Mouse (Mus musculus) liver, embryonic 16.5 days (tissue): ENCODE measurements around the gene Krt42. TPM values are rescaled to one million over a fixed set of nuclear protein-coding genes. Genes with fewer than 3 reads are reported as not detected.

Experiments
- ATAC-seq: fragments of 200-750 bp; cut with Nextera tagmentation; 2 replicates; pipeline ENCODE4 v1.8.0; 2017; ENCODE audit warnings: low read depth, mild to moderate bottlenecking, moderate number of reproducible peaks, moderate library complexity
- H3K27ac ChIP-seq: fragments of 300-500 bp; sonication (generic); 2 replicates; pipeline ENCODE4 v1.5.1; 2014; ENCODE audit warnings: mild to moderate bottlenecking, low read length
- H3K27me3 ChIP-seq: fragments of 300-500 bp; sonication (generic); 2 replicates; pipeline ENCODE4 v1.6.1; 2014; ENCODE audit warnings: low read depth, low read length, mixed read lengths; ENCODE audit not compliant: control insufficient read depth, insufficient read depth
- H3K36me3 ChIP-seq: fragments of 300-500 bp; sonication (generic); 2 replicates; pipeline ENCODE4 v1.6.1; 2014; ENCODE audit warnings: mild to moderate bottlenecking; ENCODE audit not compliant: control insufficient read depth, insufficient read depth
- H3K4me1 ChIP-seq: fragments of 300-500 bp; sonication (generic); 2 replicates; pipeline ENCODE4 v1.6.1; 2014; ENCODE audit warnings: low read depth, low read length, mixed read lengths; ENCODE audit not compliant: control insufficient read depth
- H3K4me2 ChIP-seq: fragments of 300-500 bp; sonication (generic); 2 replicates; pipeline ENCODE4 v1.6.1; 2014; ENCODE audit warnings: low read depth, low read length, mixed read lengths
- H3K4me3 ChIP-seq: fragments of 300-500 bp; sonication (generic); 2 replicates; pipeline ENCODE4 v1.5.1; 2014; ENCODE audit warnings: low read depth, mild to moderate bottlenecking, low read length
- H3K9ac ChIP-seq: fragments of 300-500 bp; sonication (generic); 2 replicates; pipeline ENCODE4 v1.6.1; 2014; ENCODE audit warnings: low read depth, low read length
- H3K9me3 ChIP-seq: fragments of 300-500 bp; sonication (generic); replicated peaks from 2 replicates; pipeline ENCODE4 v1.6.1; 2016; ENCODE audit warnings: low read length; ENCODE audit not compliant: control insufficient read depth
- WGBS: fragments of 180-500 bp; shearing (Covaris S2); extraction: QIAGEN DNeasy Blood & Tissue Kit; methylation state at CpG from one replicate; pipeline ENCODE4 v1.1.7; 2014; ENCODE audit not compliant: insufficient replicate concordance; 5-methylcytosine and 5-hydroxymethylcytosine counted together
- polyA plus RNA-seq: library from polyadenylated mRNA; unstranded; fragments of >200 nt; fragmentation: Nextera tagmentation; extraction: Ambion mirVana; gene quantifications from 2 replicates; pipeline ENCODE4 v1.2.1, GENCODE M21; 2015

The Krt42 gene
- polyA plus RNA-seq, 1 experiment from 2014 or later, result not detected

DNA sequence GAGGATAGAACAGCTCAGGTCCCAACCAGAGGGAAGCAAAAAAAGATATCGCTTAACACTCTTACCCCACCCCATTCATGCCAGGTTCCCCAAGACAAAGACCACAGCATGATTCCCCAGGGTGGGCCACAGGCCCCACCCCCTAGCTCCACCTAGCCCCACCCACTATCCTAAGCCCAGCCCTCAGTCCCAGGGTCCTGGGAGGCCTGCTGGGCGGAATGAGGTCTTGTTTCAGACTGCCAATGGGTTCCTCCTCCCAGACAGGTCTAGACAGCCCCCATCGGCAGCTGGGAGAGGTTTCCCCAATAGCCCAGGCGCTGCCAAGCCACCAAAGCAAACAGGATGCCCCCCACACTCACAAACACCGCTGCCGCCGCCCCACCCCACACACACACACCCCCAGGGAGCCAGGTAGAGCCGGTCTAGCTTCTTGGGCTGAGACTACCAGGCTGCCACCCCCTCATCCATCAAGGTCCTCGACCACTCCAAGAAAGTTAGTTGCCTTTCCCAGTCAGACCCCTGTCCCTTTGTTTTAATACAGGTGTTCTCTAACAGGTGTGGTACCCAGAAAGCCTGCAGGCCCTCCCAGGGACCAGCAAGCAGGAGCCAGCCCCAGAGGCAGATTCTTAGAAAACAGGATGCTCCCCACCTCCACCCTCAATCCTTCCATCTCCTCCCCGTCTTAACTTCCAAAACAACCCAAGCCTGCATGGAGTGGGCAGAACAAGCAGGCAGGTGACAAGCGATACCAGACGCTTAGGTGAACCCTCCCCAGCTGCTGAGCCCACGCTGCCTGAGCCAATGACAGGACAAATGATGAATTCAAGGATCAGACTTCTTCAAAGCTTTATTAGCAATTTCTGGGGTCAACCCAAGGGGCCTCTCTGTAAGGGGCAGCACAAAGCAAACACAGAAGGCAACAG, 7.4 kb downstream of the Krt42 start:
- H3K4me2 ChIP-seq, result no peak overlapping the region
- ATAC-seq, result no peak
- H3K27me3 ChIP-seq, result no peaks in the 10 kb centered on the region
- H3K4me1 ChIP-seq, result no peaks in the 10 kb centered on the region
- no peak overlapping the region for H3K4me3 ChIP-seq
- H3K27ac ChIP-seq, result no peak overlapping the region
- no peaks in the 10 kb centered on the region for H3K9me3 ChIP-seq
- no peak overlapping the region for H3K9ac ChIP-seq
- no peaks in the 10 kb centered on the region for H3K36me3 ChIP-seq
- 20% methylated on average over 13 of the region's 13 CpGs for WGBS

DNA sequence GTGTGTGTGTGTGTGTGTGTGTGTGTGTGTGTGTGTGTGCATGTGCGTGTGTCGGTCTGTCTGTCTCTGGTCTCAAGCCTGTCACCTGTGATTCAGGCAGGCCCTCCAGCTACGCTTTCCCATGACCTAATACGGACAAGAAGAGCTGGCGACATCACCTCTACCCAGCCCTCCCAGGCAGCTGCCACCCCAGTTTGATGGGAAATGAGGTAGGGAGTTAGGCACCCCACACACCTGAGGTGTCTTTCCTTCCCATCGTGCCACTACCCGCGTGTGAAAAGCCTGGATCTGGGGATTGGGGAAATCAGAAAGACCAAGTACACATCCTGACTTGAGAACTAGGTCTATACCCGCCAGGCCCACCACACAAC, 8.5 kb downstream of the Krt42 start:
- Histone ChIP-seq H3K27me3 (no peaks in the 10 kb centered on the region), H3K4me3 (no peak overlapping the region), H3K36me3 (no peaks in the 10 kb centered on the region), H3K27ac (no peak overlapping the region), H3K9me3 (no peaks in the 10 kb centered on the region), H3K9ac (no peak overlapping the region), H3K4me1 (no peaks in the 10 kb centered on the region), H3K4me2 (no peak overlapping the region)
- ATAC-seq, result no peak
- 71% methylated on average over 9 of the region's 9 CpGs for WGBS

DNA sequence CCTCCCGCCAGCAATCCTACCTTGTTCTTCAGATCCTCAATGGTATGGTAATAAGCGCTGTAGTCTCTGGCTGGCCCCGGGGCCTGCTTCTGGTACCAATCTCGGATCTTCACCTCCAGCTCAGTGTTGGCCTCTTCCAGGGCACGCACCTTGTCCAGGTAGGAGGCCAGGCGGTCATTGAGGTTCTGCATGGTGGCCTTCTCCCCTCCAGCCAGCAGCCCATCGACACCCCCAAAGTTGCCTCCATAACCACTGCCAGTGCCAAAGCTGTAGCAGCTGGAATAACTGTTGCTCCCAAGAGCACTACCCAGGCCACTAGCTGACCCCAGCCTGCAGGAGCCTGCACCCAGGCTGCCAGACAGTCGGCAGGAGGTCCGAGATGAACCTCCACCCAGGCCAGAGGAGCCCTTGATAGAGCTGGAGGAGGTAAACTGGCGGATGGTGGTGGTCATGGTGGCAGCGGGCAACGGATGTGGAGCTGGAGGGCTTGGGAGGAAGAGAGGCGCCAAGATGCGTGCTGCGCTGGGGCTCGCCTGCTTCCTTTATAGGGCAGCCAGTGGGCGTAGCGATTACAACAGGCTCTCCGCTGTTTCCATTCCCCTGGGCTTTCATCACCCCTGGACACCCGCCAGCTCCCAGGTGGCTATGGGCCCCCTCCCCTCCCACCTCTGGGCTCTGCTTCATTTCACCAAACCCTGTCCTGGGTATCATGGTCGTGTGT, 9.0 kb downstream of the Krt42 start, which contains the start of gene Krt17:
Krt17 (minus strand) TSS at position 516 of the 721 bp plus-strand sequence.
- Histone ChIP-seq H3K4me1 (no peaks in the 10 kb centered on the region), H3K4me2 (no peak within 1 kb of the TSS), H3K27ac (no peak within 1 kb of the TSS), H3K36me3 (no peaks in the 10 kb centered on the region), H3K9ac (no peak within 1 kb of the TSS), H3K4me3 (no peak within 1 kb of the TSS), H3K9me3 (no peaks in the 10 kb centered on the region), H3K27me3 (no peaks in the 10 kb centered on the region)
- WGBS, result 67% methylated on average over 21 of the region's 21 CpGs
- ATAC-seq, result no peak

DNA sequence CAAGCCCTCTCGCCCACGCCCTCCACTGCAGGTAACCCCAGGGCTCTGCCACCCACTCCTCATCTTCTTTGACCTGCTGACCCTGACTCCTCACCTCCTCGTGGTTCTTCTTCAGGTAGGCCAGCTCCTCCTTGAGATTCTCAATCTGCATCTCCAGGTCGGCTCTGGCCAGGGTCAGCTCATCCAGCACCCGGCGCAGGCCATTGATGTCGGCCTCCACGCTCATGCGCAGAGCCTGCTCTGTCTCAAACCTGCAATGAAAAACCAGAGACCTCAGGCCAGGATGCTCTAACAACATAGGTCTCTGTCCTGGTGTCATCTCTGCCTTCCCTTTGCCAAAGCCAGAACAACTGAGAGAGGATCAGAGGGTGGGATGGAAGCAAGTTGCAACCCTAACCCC, 10.6 kb downstream of the Krt42 start:
- Histone ChIP-seq H3K27me3 (no peaks in the 10 kb centered on the region), H3K9ac (no peak overlapping the region), H3K4me2 (no peak overlapping the region), H3K36me3 (no peaks in the 10 kb centered on the region), H3K27ac (no peak overlapping the region), H3K9me3 (no peaks in the 10 kb centered on the region), H3K4me3 (no peak overlapping the region), H3K4me1 (no peaks in the 10 kb centered on the region)
- WGBS, result 78% methylated on average over 9 of the region's 9 CpGs
- ATAC-seq, result no peak

DNA sequence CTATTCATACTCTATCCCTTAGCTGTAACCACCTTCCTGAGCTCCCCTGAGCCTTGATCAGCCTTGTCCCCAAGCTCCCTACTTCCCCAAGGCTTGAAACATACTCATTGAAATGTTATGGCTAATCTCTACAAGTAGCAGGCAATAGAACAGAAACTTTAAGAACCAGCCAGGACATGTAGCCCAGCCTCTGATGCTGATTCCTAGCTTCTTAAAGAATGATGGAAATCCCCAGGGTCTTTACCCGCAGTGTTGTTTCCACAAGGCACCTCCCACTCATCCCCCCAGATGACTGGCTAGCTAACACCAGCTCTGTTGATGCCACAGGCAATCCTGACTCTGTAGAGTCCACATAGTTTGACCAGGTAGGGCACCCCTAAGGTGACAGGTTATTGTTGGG, 11.7 kb downstream of the Krt42 start:
- no peak overlapping the region for H3K4me3 ChIP-seq
- no peak overlapping the region for H3K4me2 ChIP-seq
- WGBS, result 70% methylated on average over 1 of the region's 1 CpGs
- no peak overlapping the region for H3K27ac ChIP-seq
- H3K36me3 ChIP-seq, result no peaks in the 10 kb centered on the region
- H3K9me3 ChIP-seq, result no peaks in the 10 kb centered on the region
- H3K4me1 ChIP-seq, result no peaks in the 10 kb centered on the region
- H3K27me3 ChIP-seq, result no peaks in the 10 kb centered on the region
- ATAC-seq, result no peak
- no peak overlapping the region for H3K9ac ChIP-seq

DNA sequence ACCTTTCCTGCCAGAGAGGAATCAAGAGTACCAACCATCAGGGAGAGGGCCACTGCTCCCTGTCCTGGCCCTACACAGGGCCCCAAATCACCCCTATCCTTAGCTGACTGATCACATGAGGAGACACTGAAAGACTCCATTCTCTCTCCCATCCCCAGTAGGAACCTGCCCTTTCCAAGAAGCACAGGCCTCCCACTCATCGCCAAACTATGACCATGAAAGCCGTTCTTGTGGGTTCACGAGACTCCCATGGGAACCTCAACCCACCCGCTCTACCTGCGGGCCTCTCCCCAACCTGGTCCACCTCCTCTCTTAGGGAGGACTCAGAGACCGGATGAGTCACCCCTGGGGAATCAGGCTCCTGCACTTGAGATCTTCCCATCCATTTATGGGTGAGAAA, 14.2 kb downstream of the Krt42 start:
- Histone ChIP-seq H3K9ac (no peak overlapping the region), H3K4me3 (no peak overlapping the region), H3K9me3 (no peaks in the 10 kb centered on the region), H3K4me1 (no peaks in the 10 kb centered on the region), H3K27me3 (no peaks in the 10 kb centered on the region), H3K27ac (no peak overlapping the region), H3K4me2 (no peak overlapping the region), H3K36me3 (no peaks in the 10 kb centered on the region)
- WGBS, result 80% methylated on average over 6 of the region's 6 CpGs
- no peak for ATAC-seq

DNA sequence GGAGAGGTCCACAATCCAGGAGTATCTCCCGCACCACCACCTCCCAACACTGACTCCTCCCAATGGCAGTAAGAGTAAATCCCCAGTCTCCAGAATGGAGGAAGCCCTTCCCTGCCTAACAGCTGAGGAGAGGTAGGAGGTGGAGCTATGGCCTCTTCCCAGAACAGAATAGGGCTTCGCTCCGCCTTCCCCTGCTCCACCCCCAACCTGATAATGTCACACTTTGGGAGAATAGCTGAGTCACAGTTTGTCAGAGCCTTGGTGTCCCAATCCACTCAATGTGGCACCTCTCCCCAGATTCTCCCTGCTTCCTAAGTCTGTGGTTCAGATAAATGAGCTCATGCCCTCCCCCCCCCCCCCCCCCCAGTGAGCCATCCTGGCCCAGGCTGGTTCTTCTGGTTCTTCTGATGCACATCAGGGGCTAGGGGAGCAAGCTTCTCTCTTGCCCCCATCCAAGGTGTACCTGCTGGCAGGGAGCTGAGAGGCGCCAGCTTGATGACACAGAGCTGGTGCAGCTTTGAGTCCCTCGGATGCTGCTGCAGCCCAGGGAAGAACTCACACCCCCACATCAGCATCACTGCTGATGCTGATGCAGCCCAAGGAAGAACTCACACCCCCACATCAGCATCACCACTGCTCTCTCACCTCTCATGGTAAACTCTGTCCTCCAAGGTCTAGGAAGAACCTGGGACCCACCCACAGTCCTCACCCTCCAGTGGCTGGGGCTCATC, 15.1 kb downstream of the Krt42 start:
- H3K9me3 ChIP-seq, result no peaks in the 10 kb centered on the region
- 33% methylated on average over 5 of the region's 5 CpGs for WGBS
- no peaks in the 10 kb centered on the region for H3K27me3 ChIP-seq
- no peak overlapping the region for H3K9ac ChIP-seq
- no peak overlapping the region for H3K4me3 ChIP-seq
- H3K27ac ChIP-seq, result no peak overlapping the region
- no peaks in the 10 kb centered on the region for H3K36me3 ChIP-seq
- no peak for ATAC-seq
- no peak overlapping the region for H3K4me2 ChIP-seq
- no peaks in the 10 kb centered on the region for H3K4me1 ChIP-seq

DNA sequence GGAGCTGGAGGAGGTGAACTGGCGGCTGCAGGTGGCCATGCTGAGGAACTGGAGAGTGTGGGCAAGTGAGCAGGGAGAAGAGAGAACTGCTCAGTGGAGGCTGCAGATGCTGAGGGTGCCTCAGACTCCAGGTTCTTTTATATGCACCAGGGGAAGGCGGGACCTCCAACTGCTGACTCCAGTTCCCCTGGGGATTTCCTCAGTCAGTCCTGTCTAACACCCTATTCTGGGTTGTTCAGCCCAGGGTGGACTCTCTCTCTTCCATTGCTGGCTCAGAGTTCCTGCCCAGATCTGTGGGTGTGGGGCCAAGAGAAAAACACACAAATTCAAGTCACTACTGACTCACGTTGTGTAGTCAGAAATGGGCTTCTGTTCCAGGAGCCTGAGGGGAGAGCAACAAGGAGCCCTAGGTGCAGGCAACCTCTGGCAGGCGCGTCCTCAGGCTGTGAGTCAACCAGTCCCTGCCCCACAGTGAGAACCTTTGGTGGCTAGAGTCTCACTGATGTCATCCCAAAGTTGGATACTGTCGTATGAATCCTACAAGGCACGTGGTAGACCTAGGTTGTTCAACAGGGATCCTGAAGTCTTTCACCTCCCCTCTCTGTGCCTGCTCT, 20.7 kb downstream of the Krt42 start, which contains the start of gene Krt16:
Krt16 (minus strand) TSS at position 51 of the 614 bp plus-strand sequence.
- 56% methylated on average over 7 of the region's 7 CpGs for WGBS
- no peaks in the 10 kb centered on the region for H3K4me1 ChIP-seq
- no peak for ATAC-seq
- H3K27me3 ChIP-seq, result no peaks in the 10 kb centered on the region
- H3K36me3 ChIP-seq, result no peaks in the 10 kb centered on the region
- no peak within 1 kb of the TSS for H3K9ac ChIP-seq
- H3K9me3 ChIP-seq, result no peaks in the 10 kb centered on the region
- H3K4me3 ChIP-seq, result no peak within 1 kb of the TSS
- no peak within 1 kb of the TSS for H3K27ac ChIP-seq
- H3K4me2 ChIP-seq, result no peak within 1 kb of the TSS
